Mouse (Mus musculus) embryonic fibroblast, embryonic 13.5 days (primary cell): ENCODE measurements around the gene Klc3.

ENCODE experiments used
- CTCF ChIP-seq: IDR thresholded peaks from 2 replicates; pipeline ENCODE4 v1.5.1; 2011; ENCODE audit warnings: mild to moderate bottlenecking, control low read depth, low read length, moderate library complexity, borderline replicate concordance; ENCODE audit not compliant: insufficient read depth
- POLR2A ChIP-seq: IDR thresholded peaks from 2 replicates; pipeline ENCODE4 v1.6.1; 2011; ENCODE audit warnings: low read depth, mild to moderate bottlenecking, control low read depth, low read length, moderate library complexity

GRCm38 (mm10) chr7:19388699-19389413 is 15.0 kb downstream of the Klc3 start:
- TF ChIP-seq CTCF (no peak), POLR2A (no peak)
